Mouse (Mus musculus) kidney, embryonic 15.5 days (tissue): ENCODE measurements around the gene Lef1. TPM values are rescaled to one million over a fixed set of nuclear protein-coding genes. Genes with fewer than 3 reads are reported as not detected.

Experiments used
- ATAC-seq: fragments of 200-750 bp; cut with Nextera tagmentation; replicated peaks from 2 replicates; pipeline ENCODE4 v1.8.0; 2017; ENCODE audit warnings: moderate TSS enrichment; ENCODE audit not compliant: low FRiP score
- H3K27ac ChIP-seq: fragments of 300-500 bp; sonication (generic); 2 replicates; pipeline ENCODE4 v1.5.1; 2015; ENCODE audit warnings: mild to moderate bottlenecking, inconsistent platforms
- H3K27me3 ChIP-seq: fragments of 300-500 bp; sonication (generic); 2 replicates; pipeline ENCODE4 v1.6.1; 2015; ENCODE audit warnings: inconsistent platforms
- H3K36me3 ChIP-seq: fragments of 300-500 bp; sonication (generic); 2 replicates; pipeline ENCODE4 v1.6.1; 2015; ENCODE audit warnings: inconsistent platforms
- H3K4me1 ChIP-seq: fragments of 300-500 bp; sonication (generic); 2 replicates; pipeline ENCODE4 v1.6.1; 2015; ENCODE audit warnings: inconsistent platforms
- H3K4me2 ChIP-seq: fragments of 300-500 bp; sonication (generic); 2 replicates; pipeline ENCODE4 v1.6.1; 2015; ENCODE audit warnings: moderate library complexity, mild to moderate bottlenecking, inconsistent platforms
- H3K4me3 ChIP-seq: fragments of 300-500 bp; sonication (generic); replicated peaks from 2 replicates; pipeline ENCODE4 v1.5.1; 2015; ENCODE audit warnings: mild to moderate bottlenecking, inconsistent platforms
- H3K9ac ChIP-seq: fragments of 300-500 bp; sonication (generic); 2 replicates; pipeline ENCODE4 v1.6.1; 2015; ENCODE audit warnings: mild to moderate bottlenecking, inconsistent platforms
- H3K9me3 ChIP-seq: fragments of 300-500 bp; sonication (generic); replicated peaks from 2 replicates; pipeline ENCODE4 v1.6.1; 2016; ENCODE audit warnings: inconsistent platforms
- WGBS: fragments of 180-500 bp; shearing (Covaris S2); methylation state at CpG from one replicate; pipeline ENCODE4 v1.1.7; 2015; ENCODE audit warnings: mixed read lengths; 5-methylcytosine and 5-hydroxymethylcytosine counted together
- polyA plus RNA-seq: library from polyadenylated mRNA; unstranded; fragments of >200 nt; fragmentation: Nextera tagmentation; extraction: Ambion mirVana; gene quantifications from 2 replicates; pipeline ENCODE4 v1.2.1, GENCODE M21; 2015

The Lef1 gene
- polyA plus RNA-seq, 1 experiment from 2014 or later = 26.2 TPM

DNA sequence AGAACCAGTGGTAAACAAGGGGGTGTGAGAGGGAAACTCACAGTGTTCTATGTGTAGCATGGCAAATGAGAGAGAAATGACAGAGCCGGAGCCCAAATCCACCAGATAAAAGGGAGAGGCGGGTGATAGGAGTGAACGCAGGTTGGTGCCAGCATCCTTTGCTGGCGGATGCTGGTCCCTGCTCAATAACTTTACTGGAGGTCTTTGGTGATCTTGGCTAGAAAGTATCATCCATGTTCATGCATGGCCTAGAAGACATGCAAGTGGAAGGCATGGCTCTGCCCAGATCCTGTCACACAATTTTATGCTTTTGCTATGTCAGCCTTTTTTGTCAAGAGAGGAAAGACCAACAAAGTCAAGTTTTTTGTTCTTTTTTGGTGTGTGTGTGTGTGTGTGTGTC, 42.6 kb downstream of the Lef1 start:
- no peak for ATAC-seq
- 96% methylated on average over 4 of the region's 4 CpGs for WGBS
- no peak overlapping the region for H3K4me3 ChIP-seq
- H3K9me3 ChIP-seq = no peaks in the 10 kb centered on the region
- H3K4me1 ChIP-seq = peaks cover 35% of the 10 kb centered on the region
- H3K27me3 ChIP-seq = no peaks in the 10 kb centered on the region
- H3K27ac ChIP-seq = no peak overlapping the region
- no peaks in the 10 kb centered on the region for H3K36me3 ChIP-seq
- no peak overlapping the region for H3K9ac ChIP-seq
- no peak overlapping the region for H3K4me2 ChIP-seq

DNA sequence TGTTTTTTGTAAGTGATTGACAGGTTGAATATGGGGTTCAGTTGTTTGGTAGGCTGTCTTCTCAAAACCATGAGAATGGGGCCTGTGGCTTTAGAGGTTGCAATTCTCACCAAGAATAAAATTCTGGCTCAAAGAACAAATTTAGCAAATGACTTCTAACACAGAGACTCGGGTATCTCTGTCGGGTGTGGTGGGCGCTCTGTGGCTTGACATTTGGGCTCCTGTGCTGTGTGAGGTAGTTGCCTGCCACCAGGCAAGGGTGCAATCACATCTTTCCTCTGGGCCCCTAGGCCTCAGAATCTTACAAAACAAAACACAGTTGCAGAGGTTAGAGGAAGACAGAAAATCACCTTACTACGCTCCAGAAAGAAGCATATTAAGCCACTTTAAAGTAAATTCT, 43.6 kb downstream of the Lef1 start:
- 81% methylated on average over 4 of the region's 4 CpGs for whole genome bisulfite sequencing
- no peak for ATAC-seq

DNA sequence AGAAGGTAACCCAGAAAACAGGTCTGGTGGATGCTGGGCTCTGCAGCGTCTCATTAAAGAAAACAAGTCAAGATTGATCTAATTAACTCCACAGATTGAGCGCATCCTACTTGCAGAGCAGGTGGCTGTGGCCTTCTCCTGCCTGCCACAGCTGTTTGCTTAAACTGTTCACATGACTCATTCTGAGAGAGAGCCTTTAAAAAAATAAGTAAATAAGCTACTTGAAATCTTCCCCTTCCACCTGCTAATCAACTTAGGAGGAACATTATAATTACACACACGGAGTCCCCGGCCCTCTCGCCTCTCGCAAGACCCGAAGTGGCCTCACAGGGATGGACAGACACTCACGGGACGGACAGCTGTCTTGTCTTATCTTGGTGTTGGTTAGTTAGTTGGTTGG, 44.3 kb downstream of the Lef1 start:
- peak overlapping the region; percentile 14; the same call in 1 of the 2 replicates for H3K27ac ChIP-seq
- no peak overlapping the region for H3K9ac ChIP-seq
- H3K4me3 ChIP-seq = no peak overlapping the region
- 70% methylated on average over 9 of the region's 9 CpGs for WGBS
- peaks cover 40% of the 10 kb centered on the region for H3K4me1 ChIP-seq
- H3K4me2 ChIP-seq = no peak overlapping the region
- no peaks in the 10 kb centered on the region for H3K27me3 ChIP-seq
- no peak for ATAC-seq
- no peaks in the 10 kb centered on the region for H3K36me3 ChIP-seq
- no peaks in the 10 kb centered on the region for H3K9me3 ChIP-seq

More for the DNA sequence above, 43.6 kb downstream of the Lef1 start:
- no peak overlapping the region for H3K27ac ChIP-seq
- no peaks in the 10 kb centered on the region for H3K27me3 ChIP-seq
- peaks cover 35% of the 10 kb centered on the region for H3K4me1 ChIP-seq
- H3K9me3 ChIP-seq = no peaks in the 10 kb centered on the region
- H3K9ac ChIP-seq = no peak overlapping the region
- H3K4me2 ChIP-seq = no peak overlapping the region
- H3K4me3 ChIP-seq = no peak overlapping the region
- no peaks in the 10 kb centered on the region for H3K36me3 ChIP-seq

DNA sequence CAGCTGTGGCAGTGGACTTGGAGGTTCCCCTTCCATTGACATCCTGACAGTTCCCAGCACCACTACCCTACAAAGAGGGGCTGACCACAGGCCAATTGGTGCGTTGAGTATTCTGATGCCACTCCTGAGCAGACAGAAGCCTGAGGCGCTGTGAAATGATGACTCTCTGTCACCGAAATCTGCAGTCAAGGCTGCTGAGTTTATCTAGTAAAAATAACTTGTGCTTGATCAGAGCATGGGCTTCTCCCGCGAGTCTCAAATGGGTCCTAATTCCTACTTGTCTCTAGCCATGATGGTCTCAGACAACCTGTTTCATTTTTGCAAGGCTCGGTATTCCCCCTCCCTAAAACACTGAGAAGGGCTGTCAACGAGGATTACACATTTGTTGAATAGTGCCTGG, 44.8 kb downstream of the Lef1 start:
- 74% methylated on average over 7 of the region's 7 CpGs for WGBS
- Histone ChIP-seq H3K27ac (peak overlapping the region; percentile 29), H3K4me2 (no peak overlapping the region), H3K4me1 (peaks cover 41% of the 10 kb centered on the region), H3K36me3 (no peaks in the 10 kb centered on the region), H3K9ac (no peak overlapping the region), H3K27me3 (no peaks in the 10 kb centered on the region), H3K4me3 (no peak overlapping the region), H3K9me3 (no peaks in the 10 kb centered on the region)
- no peak for ATAC-seq

DNA sequence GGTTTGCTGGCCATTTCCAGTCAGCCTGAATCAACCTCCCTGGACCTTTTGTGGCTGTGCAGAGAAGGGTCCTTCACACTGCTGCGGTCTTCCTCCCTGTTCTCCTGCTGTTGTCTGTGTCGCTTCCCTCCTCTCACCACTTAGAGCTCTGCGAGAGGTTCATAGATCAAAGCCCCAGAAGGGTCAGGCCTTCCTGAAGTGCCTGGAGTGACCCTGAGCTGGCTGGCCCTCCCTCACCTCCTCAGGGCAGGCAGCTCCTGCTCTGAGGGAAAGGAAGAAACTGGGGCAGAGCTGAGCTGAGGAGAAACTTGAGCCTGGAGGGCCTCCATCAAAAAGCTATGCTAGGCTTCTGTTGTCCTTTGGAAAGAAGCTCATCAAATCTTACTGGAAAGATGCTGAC, 45.4 kb downstream of the Lef1 start:
- H3K9me3 ChIP-seq = no peaks in the 10 kb centered on the region
- H3K4me3 ChIP-seq = no peak overlapping the region
- H3K4me1 ChIP-seq = peaks cover 45% of the 10 kb centered on the region
- ATAC-seq = peak; percentile 65
- 27% methylated on average over 3 of the region's 3 CpGs for WGBS
- no peaks in the 10 kb centered on the region for H3K27me3 ChIP-seq
- H3K9ac ChIP-seq = no peak overlapping the region
- H3K4me2 ChIP-seq = no peak overlapping the region
- H3K27ac ChIP-seq = peak overlapping the region; percentile 29; the same call in 1 of the 2 replicates
- no peaks in the 10 kb centered on the region for H3K36me3 ChIP-seq

DNA sequence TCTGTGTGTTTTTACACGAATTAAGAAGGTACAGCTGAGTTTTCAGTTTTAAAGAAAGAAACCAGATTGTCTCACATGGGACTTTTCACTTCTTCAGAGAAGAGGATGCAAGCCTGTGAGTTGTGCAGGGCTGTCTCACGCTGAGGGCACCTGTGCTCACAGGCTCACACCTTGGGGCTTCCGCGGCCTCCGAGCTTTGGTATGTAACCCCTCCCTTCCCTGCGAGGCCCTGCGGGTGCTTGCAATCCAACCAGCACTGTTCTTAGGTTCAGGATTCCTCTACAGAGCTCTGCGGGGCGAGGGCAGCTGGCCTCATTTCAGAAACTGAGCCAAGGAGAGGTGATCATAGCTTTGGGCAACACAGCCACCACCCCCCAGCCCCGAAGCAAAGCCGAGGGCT, 46.1 kb downstream of the Lef1 start:
- Histone ChIP-seq H3K9me3 (no peaks in the 10 kb centered on the region), H3K4me1 (peaks cover 52% of the 10 kb centered on the region), H3K27ac (no peak overlapping the region), H3K27me3 (no peaks in the 10 kb centered on the region), H3K4me3 (no peak overlapping the region), H3K9ac (no peak overlapping the region), H3K4me2 (no peak overlapping the region), H3K36me3 (no peaks in the 10 kb centered on the region)
- 38% methylated on average over 11 of the region's 11 CpGs for WGBS
- 0 out of 2 replicates have a peak, but pooled peaks have one; percentile 24 for ATAC-seq

DNA sequence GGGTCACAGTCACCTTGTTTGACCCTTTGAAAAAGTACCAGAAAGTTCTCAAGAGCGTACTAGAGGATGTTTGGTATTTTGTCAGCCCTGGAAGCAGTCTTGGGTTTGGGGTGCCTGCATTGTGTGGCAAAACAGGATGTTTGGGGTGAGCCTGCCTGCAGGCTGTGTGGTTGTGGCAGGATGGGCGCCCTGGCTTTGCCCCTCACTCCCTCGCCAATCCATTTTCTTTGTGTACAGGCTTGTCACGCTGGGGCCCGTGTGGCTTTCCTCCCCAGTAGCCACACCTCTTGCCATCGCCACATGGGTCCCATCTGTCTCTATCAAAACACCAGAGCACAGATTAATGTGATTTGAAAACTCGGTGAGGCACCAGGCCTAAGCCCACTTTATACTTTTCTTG, 47.2 kb downstream of the Lef1 start:
- no peak for ATAC-seq
- 39% methylated on average over 7 of the region's 7 CpGs for WGBS
- Histone ChIP-seq H3K4me3 (no peak overlapping the region), H3K36me3 (no peaks in the 10 kb centered on the region), H3K4me1 (peaks cover 57% of the 10 kb centered on the region), H3K27ac (no peak overlapping the region), H3K4me2 (no peak overlapping the region), H3K9me3 (no peaks in the 10 kb centered on the region), H3K9ac (no peak overlapping the region), H3K27me3 (no peaks in the 10 kb centered on the region)

DNA sequence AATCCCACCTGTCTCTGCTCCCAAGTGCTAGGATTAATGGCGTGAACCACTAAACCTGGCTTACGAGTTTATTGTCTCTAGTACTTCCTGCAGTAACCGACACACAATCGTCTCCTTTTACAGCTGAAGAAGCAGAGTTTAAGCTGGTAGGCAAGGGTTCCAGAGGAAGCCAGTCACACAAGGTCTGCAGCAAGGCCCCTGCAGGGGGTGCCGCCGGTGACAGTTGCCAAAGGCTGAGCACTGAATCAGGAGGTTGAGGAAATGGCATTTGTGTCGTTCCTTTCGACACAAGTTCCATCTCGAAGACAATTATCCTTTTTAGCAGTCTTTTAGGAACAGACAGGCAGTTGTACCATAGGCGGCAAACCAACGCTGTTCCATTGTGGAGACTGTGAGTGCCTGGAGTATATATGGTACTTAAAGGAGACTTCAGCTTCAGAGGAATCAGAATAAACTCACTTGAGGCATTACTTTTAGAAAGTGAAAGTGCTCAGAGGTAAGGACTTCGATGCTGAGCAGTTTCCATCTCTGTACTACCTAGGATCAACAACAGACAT, 49.0 kb downstream of the Lef1 start:
- Histone ChIP-seq H3K36me3 (no peaks in the 10 kb centered on the region), H3K4me2 (no peak overlapping the region), H3K9me3 (no peaks in the 10 kb centered on the region), H3K27ac (peak overlapping the region; percentile 33; the same call in 1 of the 2 replicates), H3K4me1 (peaks cover 53% of the 10 kb centered on the region), H3K9ac (no peak overlapping the region), H3K27me3 (no peaks in the 10 kb centered on the region), H3K4me3 (no peak overlapping the region)
- no peak for ATAC-seq
- 52% methylated on average over 12 of the region's 12 CpGs for WGBS

DNA sequence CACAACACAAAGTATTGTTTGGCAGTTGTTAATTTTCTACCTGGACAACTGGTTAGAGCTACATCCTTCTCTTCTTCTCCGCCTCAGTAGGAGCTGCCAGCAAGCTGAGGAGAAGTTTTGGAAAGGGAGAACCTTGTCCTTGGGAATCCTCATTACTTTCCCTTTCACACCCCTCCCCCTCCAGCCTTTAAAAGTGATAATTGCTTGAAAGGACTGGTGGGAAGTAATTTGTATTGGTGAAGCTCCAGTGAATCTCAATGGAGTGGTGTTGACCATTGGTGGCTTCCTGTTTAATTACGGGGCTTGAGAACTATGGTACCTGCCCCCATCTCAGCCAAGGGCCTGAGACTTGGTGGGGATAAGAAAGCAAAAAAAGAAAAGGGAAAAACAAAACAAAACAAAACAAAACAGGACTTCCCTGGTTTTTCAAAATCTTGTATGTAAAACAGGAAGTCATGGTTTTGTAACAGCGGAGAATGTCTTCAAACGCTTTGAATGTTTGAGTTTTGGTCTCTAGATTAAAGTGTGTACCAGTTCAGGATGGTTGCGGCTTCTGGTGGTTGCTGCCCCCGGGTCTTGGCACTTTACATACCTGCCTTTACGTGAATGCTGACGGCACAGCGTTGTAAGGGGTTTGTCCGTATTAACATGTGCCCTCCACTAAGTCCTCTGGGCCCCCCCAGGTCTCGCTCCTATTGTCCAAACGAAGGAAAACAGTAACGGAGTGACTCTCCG, 49.8 kb downstream of the Lef1 start:
- Histone ChIP-seq H3K27me3 (no peaks in the 10 kb centered on the region), H3K4me2 (no peak overlapping the region), H3K27ac (0 out of 2 replicates have a peak overlapping the region, but pooled peaks have one; percentile 33), H3K9me3 (no peaks in the 10 kb centered on the region), H3K36me3 (no peaks in the 10 kb centered on the region), H3K4me3 (no peak overlapping the region), H3K9ac (no peak overlapping the region), H3K4me1 (peaks cover 50% of the 10 kb centered on the region)
- 75% methylated on average over 14 of the region's 14 CpGs for WGBS
- ATAC-seq = no peak

DNA sequence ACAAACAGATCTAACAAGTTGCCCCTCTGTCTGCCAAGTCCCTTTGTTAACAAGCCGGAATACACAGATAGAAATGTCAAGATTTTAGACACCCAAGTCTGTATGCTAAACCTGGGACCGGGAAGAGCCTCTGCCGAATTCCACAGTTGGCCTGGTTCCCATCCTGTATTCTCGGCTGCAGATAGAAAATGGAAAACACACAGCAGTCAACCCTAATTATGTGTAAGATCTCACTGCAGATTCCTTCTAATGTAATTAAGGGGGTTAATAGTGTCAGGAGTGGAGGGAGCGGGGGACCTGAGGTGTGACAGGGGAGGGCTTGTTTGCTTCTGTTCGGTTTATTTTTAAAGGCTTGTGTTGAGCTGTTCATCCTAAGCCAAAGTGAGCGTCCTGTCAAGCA, 50.6 kb downstream of the Lef1 start:
- Histone ChIP-seq H3K9ac (no peak overlapping the region), H3K4me2 (no peak overlapping the region), H3K27me3 (no peaks in the 10 kb centered on the region), H3K9me3 (no peaks in the 10 kb centered on the region), H3K4me1 (peaks cover 42% of the 10 kb centered on the region), H3K27ac (no peak overlapping the region), H3K4me3 (no peak overlapping the region), H3K36me3 (no peaks in the 10 kb centered on the region)
- ATAC-seq = no peak
- 49% methylated on average over 7 of the region's 7 CpGs for WGBS

DNA sequence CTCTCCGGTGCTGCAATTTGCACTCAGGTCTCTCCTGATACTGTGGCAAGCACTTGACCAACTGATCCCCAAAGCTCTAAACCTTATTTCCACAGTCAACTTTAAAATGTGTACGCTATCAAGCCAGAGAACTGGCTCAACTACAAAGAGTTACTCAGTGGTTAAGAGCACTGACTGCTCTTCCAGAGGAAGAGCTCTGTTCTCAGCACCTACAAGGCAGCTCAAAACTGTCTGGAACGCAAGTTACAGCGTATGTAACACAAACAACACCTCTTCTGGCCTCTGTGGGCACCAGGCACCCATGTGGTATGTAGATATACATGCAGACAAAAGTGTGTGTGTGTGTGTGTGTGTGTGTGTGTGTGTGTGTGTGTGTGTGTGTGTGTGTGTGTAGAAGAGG, 57.5 kb downstream of the Lef1 start:
- ATAC-seq = no peak
- WGBS = 93% methylated on average over 4 of the region's 4 CpGs

DNA sequence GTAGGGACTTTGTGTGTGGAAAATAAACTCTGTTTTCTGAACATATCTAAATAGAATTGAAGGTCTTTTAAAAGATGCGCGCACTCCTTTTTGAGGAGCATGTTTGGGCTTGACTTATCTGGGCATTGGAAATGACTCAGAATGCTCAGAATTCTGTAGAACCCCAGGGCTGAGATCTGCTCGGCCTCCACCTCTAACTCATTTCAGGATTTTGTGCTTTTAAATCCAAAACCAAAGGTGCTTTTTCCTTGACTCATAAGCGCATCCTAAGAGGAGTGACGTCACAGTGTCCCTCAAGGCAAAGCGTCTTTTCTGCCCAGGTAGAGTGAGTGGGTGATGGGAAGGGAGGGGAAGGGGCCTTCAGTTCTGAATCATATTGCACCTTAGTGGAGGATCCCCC, 58.9 kb downstream of the Lef1 start:
- WGBS = 91% methylated on average over 6 of the region's 6 CpGs
- Histone ChIP-seq H3K4me2 (no peak overlapping the region), H3K36me3 (no peaks in the 10 kb centered on the region), H3K27ac (no peak overlapping the region), H3K4me1 (peaks cover 4% of the 10 kb centered on the region; the same call in 1 of the 2 replicates), H3K9ac (no peak overlapping the region), H3K9me3 (no peaks in the 10 kb centered on the region), H3K4me3 (no peak overlapping the region), H3K27me3 (no peaks in the 10 kb centered on the region)
- no peak for ATAC-seq

More for the DNA sequence above, 57.5 kb downstream of the Lef1 start:
- Histone ChIP-seq H3K27me3 (no peaks in the 10 kb centered on the region), H3K4me1 (peaks cover 4% of the 10 kb centered on the region; the same call in 1 of the 2 replicates), H3K9ac (no peak overlapping the region), H3K27ac (no peak overlapping the region), H3K9me3 (no peaks in the 10 kb centered on the region), H3K4me2 (no peak overlapping the region), H3K4me3 (no peak overlapping the region), H3K36me3 (no peaks in the 10 kb centered on the region)
